ENCODE assay signal across 8 mouse cellular contexts in the genomic region with DNA sequence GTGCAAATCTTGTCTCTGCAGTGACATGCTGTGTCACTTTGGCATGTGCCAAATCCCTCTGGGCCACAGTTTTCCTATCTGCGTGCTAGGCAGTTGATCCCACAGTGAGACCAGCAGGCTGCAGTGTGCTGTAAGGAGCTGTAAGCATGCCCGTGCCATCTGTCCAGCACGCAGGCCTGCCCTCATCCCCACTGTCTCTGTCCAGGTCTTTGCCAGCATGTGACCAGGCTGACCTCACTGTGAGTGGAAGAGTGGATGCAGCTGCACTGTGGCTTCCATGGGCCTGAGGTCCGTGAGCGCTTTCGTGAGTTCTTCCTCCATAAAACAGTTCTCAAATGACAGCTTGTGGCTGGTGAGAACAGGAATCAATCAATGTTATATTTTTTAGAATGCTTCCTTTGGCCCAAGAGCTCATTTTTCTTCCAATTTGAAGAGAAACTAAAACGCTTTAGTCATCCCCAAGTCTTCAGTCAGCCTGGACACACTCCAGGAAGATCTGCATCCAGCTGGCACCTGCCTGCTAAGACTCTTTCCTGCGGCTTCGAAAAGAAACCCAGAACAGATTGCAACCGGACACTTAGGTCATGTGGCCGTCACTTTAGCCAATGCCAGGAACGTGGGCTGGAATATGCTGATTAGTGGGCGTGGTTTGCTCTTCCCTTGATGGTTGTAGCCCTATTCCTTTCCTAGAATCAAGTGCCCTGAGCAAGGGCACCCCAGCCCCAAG. TPM values are rescaled to one million over a fixed set of nuclear protein-coding genes. Genes with fewer than 3 reads are reported as not detected.
A peak's percentile ranks its signal among the peaks of the same experiment; 100 is the strongest.
DNase-seq lines count a peak whose midpoint lies in the region; ATAC-seq and TF ChIP-seq lines count a peak whose summit lies in the region.

No protein-coding gene starts in this region.

- 0 out of 2 replicates have a peak overlapping the region, but pooled peaks have one; percentile 15 for H3K9ac ChIP-seq in embryonic facial prominence, embryonic 12.5 days
- H3K9ac ChIP-seq in intestine, postnatal 0 days (ENCODE audit: low read depth, low read length), result no peak overlapping the region
- peak overlapping the region; percentile 46 for H3K9ac ChIP-seq in stomach, embryonic 16.5 days (ENCODE audit: low read length)

- DNase-seq in thymus, postnatal 14 days, result peak; percentile 8
- no peak for DNase-seq in thymus, adult 18-20 months
- DNase-seq in heart, adult 11 months, result peak; percentile 98
- peak; percentile 83 to 95 for DNase-seq in left cerebral cortex, postnatal 25 days (ENCODE audit: low spot score in 2 of 2)
- peak; percentile 73 for DNase-seq in midbrain, embryonic 10.5 days (ENCODE audit: low spot score)

- H3K4me2 ChIP-seq in embryonic facial prominence, embryonic 12.5 days (replicated peaks), result peak overlapping the region; percentile 37
- peak overlapping the region; percentile 44 for H3K4me2 ChIP-seq in intestine, postnatal 0 days (replicated peaks; ENCODE audit: low read depth)
- peak overlapping the region; percentile 42; the same call in 1 of the 2 replicates for H3K4me2 ChIP-seq in stomach, embryonic 16.5 days (ENCODE audit: low read depth, low read length)

- intact Hi-C loops in left cerebral cortex, postnatal 25 days (cut with DNase I), result loop anchor here (5.0 kb wide), 1 partner anchor 77 kb away; no protein-coding TSS in a partner anchor

- H3K27ac ChIP-seq in embryonic facial prominence, embryonic 12.5 days, result peak overlapping the region; percentile 74
- H3K27ac ChIP-seq in intestine, postnatal 0 days (ENCODE audit: low read depth, low read length), result no peak overlapping the region
- H3K27ac ChIP-seq in midbrain, embryonic 10.5 days (replicated peaks), result peak overlapping the region; percentile 75
- H3K27ac ChIP-seq in stomach, embryonic 16.5 days (ENCODE audit: low read length), result 0 out of 2 replicates have a peak overlapping the region, but pooled peaks have one; percentile 11

- H3K4me1 ChIP-seq in embryonic facial prominence, embryonic 12.5 days, result peaks cover 13% of the 10 kb centered on the region
- no peaks in the 10 kb centered on the region; the same call in 1 of the 2 replicates for H3K4me1 ChIP-seq in intestine, postnatal 0 days (replicated peaks; ENCODE audit: control insufficient read depth, insufficient read depth, low read length)
- H3K4me1 ChIP-seq in midbrain, embryonic 10.5 days, result peaks cover 76% of the 10 kb centered on the region
- H3K4me1 ChIP-seq in stomach, embryonic 16.5 days (ENCODE audit: control insufficient read depth, insufficient read depth, low read length), result peaks cover 11% of the 10 kb centered on the region

- no peak overlapping the region for H3K4me3 ChIP-seq in embryonic facial prominence, embryonic 12.5 days
- peak overlapping the region; percentile 11; the same call in 1 of the 2 replicates for H3K4me3 ChIP-seq in intestine, postnatal 0 days (ENCODE audit: low read depth, low read length)
- peak overlapping the region; percentile 27; the same call in 1 of the 2 replicates for H3K4me3 ChIP-seq in midbrain, embryonic 10.5 days
- H3K4me3 ChIP-seq in stomach, embryonic 16.5 days (replicated peaks; ENCODE audit: low read length), result peak overlapping the region; percentile 24

- ATAC-seq in embryonic facial prominence, embryonic 12.5 days (ENCODE audit: insufficient number of reproducible peaks, insufficient read depth, low FRiP score, low TSS enrichment), result peak; percentile 89
- ATAC-seq in intestine, postnatal 0 days, result peak; percentile 92
- ATAC-seq in stomach, embryonic 16.5 days (ENCODE audit: insufficient read depth, low FRiP score), result peak; percentile 90

- H3K27me3 ChIP-seq in embryonic facial prominence, embryonic 12.5 days, result no peaks in the 10 kb centered on the region
- H3K27me3 ChIP-seq in intestine, postnatal 0 days (replicated peaks; ENCODE audit: control insufficient read depth, insufficient read depth, low read length), result no peaks in the 10 kb centered on the region
- H3K27me3 ChIP-seq in midbrain, embryonic 10.5 days (ENCODE audit: low read depth, poor library complexity, severe bottlenecking), result peaks cover 8% of the 10 kb centered on the region; the same call in 1 of the 2 replicates
- no peaks in the 10 kb centered on the region for H3K27me3 ChIP-seq in stomach, embryonic 16.5 days (ENCODE audit: control insufficient read depth, insufficient read depth, low read length)

- TF ChIP-seq CTCF in intestine, postnatal 0 days (IDR thresholded peaks at IDR 0.05; ENCODE audit: low read depth), result 0 out of 2 replicates have a peak, but pooled peaks have one; percentile 29

- H3K36me3 ChIP-seq in embryonic facial prominence, embryonic 12.5 days, result no peaks in the 10 kb centered on the region
- no peaks in the 10 kb centered on the region for H3K36me3 ChIP-seq in intestine, postnatal 0 days (ENCODE audit: control insufficient read depth, insufficient read depth)
- no peaks in the 10 kb centered on the region for H3K36me3 ChIP-seq in midbrain, embryonic 10.5 days
- H3K36me3 ChIP-seq in stomach, embryonic 16.5 days (ENCODE audit: control insufficient read depth, insufficient read depth, low read length), result no peaks in the 10 kb centered on the region

- WGBS in embryonic facial prominence, embryonic 12.5 days, result 10% methylated on average over 13 of the region's 13 CpGs
- WGBS in intestine, postnatal 0 days, result 9% methylated on average over 13 of the region's 13 CpGs
- 21% methylated on average over 13 of the region's 13 CpGs for WGBS in midbrain, embryonic 10.5 days
- WGBS in stomach, embryonic 16.5 days, result 9% methylated on average over 13 of the region's 13 CpGs

- H3K9me3 ChIP-seq in embryonic facial prominence, embryonic 12.5 days, result no peaks in the 10 kb centered on the region
- H3K9me3 ChIP-seq in intestine, postnatal 0 days (ENCODE audit: control insufficient read depth), result no peaks in the 10 kb centered on the region
- H3K9me3 ChIP-seq in midbrain, embryonic 10.5 days (replicated peaks), result no peaks in the 10 kb centered on the region
- no peaks in the 10 kb centered on the region for H3K9me3 ChIP-seq in stomach, embryonic 16.5 days (replicated peaks; ENCODE audit: control insufficient read depth, low read length)

RNA-seq across cellular contexts. Expression of gene Sfswap, which starts 46.1 kb away (rescaled TPM):
- 68.1 and 73.8 TPM in 2 replicates for polyA plus RNA-seq in embryonic facial prominence, embryonic 12.5 days (2016; fragmentation: Nextera tagmentation; extraction: Ambion mirVana)
- polyA plus RNA-seq in intestine, postnatal 0 days (2015; fragmentation: Nextera tagmentation; extraction: Ambion mirVana), result 19.4 and 19.8 TPM in 2 replicates
- total RNA-seq in left cerebral cortex, postnatal 25 days (2021), result 100 to 1,000 TPM in 1 of 2 experiments, 10 to 100 TPM in 1; 88.9 to 103 TPM
- 35.1 and 40.8 TPM in 2 replicates for polyA plus RNA-seq in midbrain, embryonic 10.5 days (2016; fragmentation: Nextera tagmentation; extraction: Ambion mirVana)
- polyA plus RNA-seq in stomach, embryonic 16.5 days (2015; fragmentation: Nextera tagmentation; extraction: Ambion mirVana), result 32.9 and 35.5 TPM in 2 replicates

Comparison
In these comparisons a context has a peak if more than half of its experiments do, and no peak if none do; other contexts are left out.
1. DNase-seq: peak in thymus, postnatal 14 days (single experiment), heart, adult 11 months (single experiment), left cerebral cortex, postnatal 25 days (2 of 2) and midbrain, embryonic 10.5 days (single experiment); none in thymus, adult 18-20 months (0 of 2).
2. Peak in every context shown above with its lines, with median percentiles within 50 percentile points of each other: ATAC-seq and H3K4me2 ChIP-seq.